Mouse (Mus musculus) cerebellum, adult 2 months (tissue): ENCODE measurements around the gene Tanc1. TPM values are rescaled to one million over a fixed set of nuclear protein-coding genes. Genes with fewer than 3 reads are reported as not detected.

Experiments
- DNase-seq, 2 experiments: peaks; one replicate each; pipeline ENCODE4 v3.0.0; 2021
- H3K27ac ChIP-seq: fragments of 200-500 bp; 2 replicates; pipeline ENCODE4 v1.5.1; 2012; ENCODE audit warnings: low read length, control low read depth, inconsistent platforms; ENCODE audit not compliant: insufficient read depth
- H3K27me3 ChIP-seq: fragments of 200-500 bp; 2 replicates; pipeline ENCODE4 v1.6.1; 2012; ENCODE audit warnings: inconsistent platforms, mild to moderate bottlenecking, low read length, moderate library complexity; ENCODE audit not compliant: control insufficient read depth, insufficient read depth
- H3K4me1 ChIP-seq: fragments of 200-500 bp; 2 replicates; pipeline ENCODE4 v1.6.1; 2011; ENCODE audit warnings: low read length; ENCODE audit not compliant: control insufficient read depth, insufficient read depth
- H3K4me3 ChIP-seq: fragments of 200-500 bp; replicated peaks from 2 replicates; pipeline ENCODE3; 2011; ENCODE audit warnings: mild to moderate bottlenecking, low read depth, low read length, control low read depth; ENCODE audit not compliant: insufficient read depth
- CTCF ChIP-seq: fragments of 200-500 bp; IDR thresholded peaks from 2 replicates; pipeline ENCODE4 v1.5.1; 2011; ENCODE audit warnings: low read depth, mild to moderate bottlenecking, control low read depth, low read length, moderate library complexity, borderline replicate concordance; ENCODE audit not compliant: insufficient read depth
- POLR2A ChIP-seq: fragments of 200-500 bp; IDR thresholded peaks from 2 replicates; pipeline ENCODE4 v1.6.1; 2011; ENCODE audit warnings: low read length, control low read depth, borderline replicate concordance; ENCODE audit not compliant: insufficient read depth
- WGBS: fragments of 180-500 bp; shearing (Covaris S2); methylation state at CpG from one replicate; pipeline ENCODE4 v1.1.7; 2018; 5-methylcytosine and 5-hydroxymethylcytosine counted together
- polyA plus RNA-seq: library from polyadenylated mRNA; depleted of rRNA; stranded (reverse); fragments of >200 nt; gene quantifications from 2 replicates; pipeline ENCODE4 v1.2.3, GENCODE M21; 2012

Gene Tanc1
- polyA plus RNA-seq, 1 experiment: 40.7 TPM

DNA sequence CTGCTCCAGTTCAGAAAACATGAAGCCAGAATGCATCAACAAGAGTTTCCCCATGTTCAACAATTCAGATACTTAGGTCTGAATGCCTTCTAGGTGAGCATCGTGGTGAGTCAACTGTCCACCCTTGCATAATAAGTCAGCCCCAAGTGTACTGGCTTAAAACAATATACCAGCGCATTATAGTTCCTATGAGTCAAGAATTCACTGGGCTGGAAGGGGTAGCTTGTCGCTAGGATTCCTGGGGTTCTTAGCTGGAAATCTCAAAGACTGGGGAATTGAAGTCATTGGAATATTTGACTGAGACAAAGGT lies 23.8 kb upstream of the Tanc1 start:
- WGBS: 78% methylated on average over 3 of the region's 3 CpGs
- no peak for DNase-seq
- Histone ChIP-seq H3K27ac (no peak overlapping the region), H3K4me3 (no peak overlapping the region), H3K27me3 (no peaks in the 10 kb centered on the region), H3K4me1 (no peaks in the 10 kb centered on the region)
- TF ChIP-seq CTCF (no peak), POLR2A (no peak)

DNA sequence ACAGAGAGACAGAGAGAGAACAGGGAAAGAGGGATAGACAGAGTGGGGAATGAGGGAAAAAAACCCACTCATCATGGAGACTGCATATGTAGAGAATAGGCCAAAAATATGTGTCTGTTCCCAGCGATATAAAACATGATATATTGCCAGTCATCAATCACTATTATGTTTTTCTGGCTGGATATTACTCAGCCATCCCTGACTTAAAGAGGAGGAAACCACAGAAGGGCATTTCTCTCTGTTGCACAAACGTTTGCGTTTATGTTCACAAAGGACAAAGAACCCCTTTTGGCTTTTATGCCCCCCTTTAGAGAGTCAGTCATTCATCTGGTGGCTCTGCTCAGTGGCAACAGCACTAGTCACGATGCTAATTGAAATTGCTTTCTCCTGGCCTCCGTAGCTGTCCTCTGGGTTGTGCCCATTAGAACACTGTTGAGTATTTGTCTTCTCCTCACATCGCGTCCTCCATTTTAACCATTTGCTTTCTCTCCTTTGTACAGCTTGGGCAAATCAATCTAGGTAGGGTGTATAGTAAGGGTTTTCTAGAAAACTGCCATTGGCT lies 18.4 kb upstream of the Tanc1 start:
- DNase-seq: no peak
- Histone ChIP-seq H3K27me3 (no peaks in the 10 kb centered on the region), H3K4me1 (no peaks in the 10 kb centered on the region), H3K4me3 (no peak overlapping the region), H3K27ac (no peak overlapping the region)
- WGBS: 76% methylated on average over 7 of the region's 7 CpGs
- TF ChIP-seq CTCF: no peak
- no peak for TF ChIP-seq POLR2A

DNA sequence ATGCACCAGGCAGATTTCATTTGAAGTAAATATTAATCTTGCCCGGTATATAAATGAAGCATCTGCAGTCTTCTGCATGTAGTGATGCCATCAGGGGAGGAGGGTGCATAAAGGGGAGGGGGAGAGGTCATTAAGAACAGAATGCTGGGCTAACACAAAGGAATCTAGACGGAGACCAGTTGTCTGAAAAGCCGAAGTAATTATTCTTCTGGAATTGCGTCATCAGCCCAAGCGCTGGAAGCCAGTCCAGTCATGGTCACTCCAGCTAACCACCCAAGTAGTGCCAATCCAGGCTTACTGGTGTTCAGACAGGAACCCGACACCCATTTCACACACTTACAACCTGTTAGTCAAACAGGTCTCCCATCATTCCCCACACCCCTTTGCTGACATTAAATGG lies 17.7 kb upstream of the Tanc1 start:
- Histone ChIP-seq H3K27ac (no peak overlapping the region), H3K4me1 (no peaks in the 10 kb centered on the region), H3K27me3 (no peaks in the 10 kb centered on the region), H3K4me3 (no peak overlapping the region)
- no peak for TF ChIP-seq POLR2A
- TF ChIP-seq CTCF: no peak
- no peak for DNase-seq
- 81% methylated on average over 6 of the region's 6 CpGs for WGBS

DNA sequence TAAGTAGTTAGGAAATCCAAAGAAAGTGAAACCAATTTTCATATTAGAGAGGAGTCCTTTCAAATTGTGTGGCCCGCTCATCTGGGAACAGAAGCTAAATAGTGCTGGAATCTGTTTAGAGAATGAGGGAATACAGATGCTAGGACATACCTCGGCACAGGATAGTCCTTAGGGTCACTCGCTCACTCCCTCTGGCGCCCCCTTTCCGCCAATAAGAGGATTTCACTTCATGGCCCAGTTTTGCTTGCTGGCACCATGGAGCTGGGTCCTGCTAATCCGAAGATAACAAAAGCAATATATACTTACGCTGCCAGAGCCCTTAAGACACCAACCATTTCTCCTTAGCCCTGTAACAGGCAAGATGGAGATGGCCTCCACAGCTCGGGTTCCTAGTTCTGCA lies 15.3 kb upstream of the Tanc1 start:
- no peak for DNase-seq
- Histone ChIP-seq H3K27ac (no peak overlapping the region), H3K4me1 (peaks cover 11% of the 10 kb centered on the region; the same call in 1 of the 2 replicates), H3K27me3 (no peaks in the 10 kb centered on the region), H3K4me3 (no peak overlapping the region)
- 0 out of 2 replicates have a peak, but pooled peaks have one; percentile 5 for TF ChIP-seq CTCF
- no peak for TF ChIP-seq POLR2A
- 78% methylated on average over 8 of the region's 8 CpGs for WGBS

DNA sequence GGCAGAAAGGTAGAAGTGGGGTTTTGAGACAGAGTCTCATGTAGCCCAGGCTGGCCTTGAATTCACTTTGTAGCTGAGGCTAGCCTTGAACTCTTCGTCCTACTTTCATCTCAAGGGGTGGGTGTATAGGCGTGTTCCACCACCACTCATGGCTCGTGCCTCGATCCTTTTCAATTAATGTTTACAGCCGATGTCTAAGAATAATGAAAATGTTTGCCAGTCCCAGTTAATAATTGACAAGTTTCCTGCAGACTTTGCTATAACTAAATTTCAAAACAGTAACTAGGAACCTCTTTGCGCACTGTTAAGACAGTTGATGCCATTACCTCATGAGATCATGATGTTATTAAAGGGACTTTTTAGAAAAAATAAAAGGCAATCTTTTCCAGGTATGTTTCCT lies 13.6 kb upstream of the Tanc1 start:
- TF ChIP-seq POLR2A (no peak), CTCF (no peak)
- WGBS: 95% methylated on average over 6 of the region's 6 CpGs
- DNase-seq: no peak

DNA sequence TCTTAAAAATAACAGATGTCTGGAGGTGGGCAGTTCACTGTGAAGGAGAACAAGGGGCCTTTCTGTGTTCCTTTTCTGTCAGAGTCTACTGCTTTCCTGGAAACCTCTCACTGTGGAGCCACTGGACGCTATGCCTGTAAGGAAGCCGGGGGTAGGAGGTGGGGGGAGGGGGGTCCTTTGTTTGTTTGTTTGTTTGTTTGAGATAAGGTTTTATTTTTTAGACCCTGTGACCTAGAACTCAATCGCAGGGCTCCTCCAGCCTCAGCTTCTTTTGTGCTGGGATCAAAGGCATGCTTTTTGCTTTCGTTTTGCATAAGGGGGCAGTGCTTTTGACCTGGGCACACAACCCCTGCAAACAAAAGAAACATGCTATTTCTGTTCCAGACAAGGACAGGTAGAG lies 12.9 kb upstream of the Tanc1 start:
- 77% methylated on average over 4 of the region's 4 CpGs for WGBS
- Histone ChIP-seq H3K4me3 (no peak overlapping the region), H3K27ac (no peak overlapping the region), H3K27me3 (no peaks in the 10 kb centered on the region), H3K4me1 (peaks cover 13% of the 10 kb centered on the region)
- no peak for DNase-seq
- TF ChIP-seq CTCF: no peak
- no peak for TF ChIP-seq POLR2A

More for the DNA sequence above, 13.6 kb upstream of the Tanc1 start:
- no peak overlapping the region for H3K4me3 ChIP-seq
- H3K27me3 ChIP-seq: no peaks in the 10 kb centered on the region
- peaks cover 13% of the 10 kb centered on the region for H3K4me1 ChIP-seq
- no peak overlapping the region for H3K27ac ChIP-seq

DNA sequence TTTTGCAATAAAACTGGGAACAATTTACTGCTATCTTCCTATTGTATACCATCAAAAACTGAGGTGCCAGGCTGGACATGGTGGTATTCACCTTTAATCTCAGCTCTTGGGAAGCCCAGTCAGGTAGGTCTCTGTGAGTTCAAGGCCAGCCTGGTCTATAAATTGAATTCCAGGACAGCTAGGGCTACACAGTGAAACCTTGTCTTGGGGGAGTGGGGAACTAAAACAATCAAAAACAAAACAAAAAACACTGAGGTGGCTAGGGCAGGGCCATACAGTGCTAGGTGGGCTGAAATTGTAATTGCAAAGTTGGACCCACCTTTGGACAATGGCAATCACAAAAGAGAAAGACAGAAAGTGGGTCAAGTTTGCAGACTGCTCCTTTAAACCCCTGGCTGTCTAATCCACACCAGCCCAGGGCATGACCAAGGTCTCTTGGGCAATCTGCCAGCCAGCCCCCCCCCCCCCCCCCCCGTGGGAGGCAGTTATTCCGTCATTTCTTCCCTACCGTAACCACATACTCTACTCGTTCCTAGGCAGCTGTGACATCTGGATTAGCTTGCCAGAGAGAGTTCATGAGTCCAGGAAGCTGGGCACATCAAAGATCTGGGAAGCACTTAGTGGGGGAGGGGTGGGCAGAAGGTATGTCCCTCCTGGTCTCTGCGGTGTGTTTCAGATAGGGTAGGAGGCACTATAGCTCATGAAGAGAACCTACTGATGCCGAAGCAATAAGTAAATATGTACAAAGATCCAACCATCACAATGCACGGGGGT lies 12.3 kb upstream of the Tanc1 start:
- H3K4me1 ChIP-seq: peaks cover 13% of the 10 kb centered on the region
- H3K4me3 ChIP-seq: no peak overlapping the region
- TF ChIP-seq CTCF (no peak), POLR2A (no peak)
- H3K27ac ChIP-seq: no peak overlapping the region
- H3K27me3 ChIP-seq: no peaks in the 10 kb centered on the region
- DNase-seq: peak in 1 of 2 experiments; percentile 32
- 12% methylated on average over 7 of the region's 7 CpGs for WGBS
